Mouse (Mus musculus) heart, adult 2 months (tissue): ENCODE measurements around the gene Kif5c.

ENCODE experiments used
- CTCF ChIP-seq: fragments of 200-600 bp; IDR thresholded peaks from 2 replicates; pipeline ENCODE4 v1.8.1; 2022; ENCODE audit warnings: antibody characterized with exemption, mild to moderate bottlenecking, moderate library complexity
- EP300 ChIP-seq: fragments of 200-500 bp; IDR thresholded peaks from 2 replicates; pipeline ENCODE4 v1.6.1; 2011; ENCODE audit warnings: low read depth, low read length, control low read depth; ENCODE audit not compliant: insufficient read depth
- POLR2A ChIP-seq: fragments of 200-500 bp; IDR thresholded peaks from 2 replicates; pipeline ENCODE4 v1.6.1; 2011; ENCODE audit warnings: mild to moderate bottlenecking, low read depth, low read length, control low read depth; ENCODE audit not compliant: insufficient read depth

GRCm38 (mm10) chr2:49788051-49788418 lies 168.9 kb downstream of the Kif5c start:
- TF ChIP-seq POLR2A (no peak), CTCF (no peak), EP300 (no peak)
